Mouse (Mus musculus) kidney, postnatal 0 days (tissue): ENCODE data around the gene Trim75. TPM values are rescaled to one million over a fixed set of nuclear protein-coding genes. Genes with fewer than 3 reads are reported as not detected.
A peak's percentile ranks its signal among the peaks of the same experiment; 100 is the strongest.

Experiments
- ATAC-seq: fragments of 200-750 bp; cut with Nextera tagmentation; replicated peaks from 2 replicates; pipeline ENCODE4 v1.8.0; 2017; ENCODE audit warnings: low read depth, moderate number of reproducible peaks, moderate TSS enrichment, moderate library complexity; ENCODE audit not compliant: low FRiP score
- DNase-seq: peaks from one replicate; pipeline ENCODE4 v3.0.0-alpha.2; 2016; ENCODE audit warnings: low spot score
- H3K27ac ChIP-seq: fragments of 300-500 bp; sonication (generic); 2 replicates; pipeline ENCODE4 v1.5.1; 2014; ENCODE audit warnings: mild to moderate bottlenecking
- H3K27me3 ChIP-seq: fragments of 300-500 bp; sonication (generic); 2 replicates; pipeline ENCODE4 v1.6.1; 2014; ENCODE audit warnings: low read length, mixed read lengths; ENCODE audit not compliant: insufficient read depth
- H3K36me3 ChIP-seq: fragments of 300-500 bp; sonication (generic); 2 replicates; pipeline ENCODE4 v1.6.1; 2014; ENCODE audit warnings: low read length, mixed read lengths; ENCODE audit not compliant: insufficient read depth
- H3K4me1 ChIP-seq: fragments of 300-500 bp; sonication (generic); replicated peaks from 2 replicates; pipeline ENCODE4 v1.6.1; 2014; ENCODE audit warnings: antibody characterized with exemption, low read length, mixed read lengths; ENCODE audit not compliant: insufficient read depth
- H3K4me2 ChIP-seq: fragments of 300-500 bp; sonication (generic); 2 replicates; pipeline ENCODE4 v1.6.1; 2014; ENCODE audit warnings: mild to moderate bottlenecking, low read length, moderate library complexity, mixed read lengths
- H3K4me3 ChIP-seq: fragments of 300-500 bp; sonication (generic); replicated peaks from 2 replicates; pipeline ENCODE4 v1.5.1; 2014; ENCODE audit warnings: low read depth, low read length
- H3K9ac ChIP-seq: fragments of 300-500 bp; sonication (generic); 2 replicates; pipeline ENCODE4 v1.6.1; 2014; ENCODE audit warnings: low read depth, low read length
- H3K9me3 ChIP-seq: fragments of 300-500 bp; sonication (generic); replicated peaks from 2 replicates; pipeline ENCODE4 v1.6.1; 2016; ENCODE audit warnings: low read length, inconsistent platforms, mixed read lengths
- CTCF ChIP-seq: IDR thresholded peaks from 2 replicates; pipeline ENCODE4 v1.5.1; 2016; ENCODE audit warnings: antibody characterized with exemption, low read depth, mild to moderate bottlenecking, moderate library complexity
- WGBS: fragments of 180-500 bp; shearing (Covaris S2); extraction: QIAGEN DNeasy Blood & Tissue Kit; methylation state at CpG from one replicate; pipeline ENCODE4 v1.1.7; 2014; 5-methylcytosine and 5-hydroxymethylcytosine counted together
- polyA plus RNA-seq: library from polyadenylated mRNA; unstranded; fragments of >200 nt; fragmentation: Nextera tagmentation; extraction: Ambion mirVana; gene quantifications from 2 replicates; pipeline ENCODE4 v1.2.1, GENCODE M21; 2015

Gene Trim75
- not detected in 2 replicates for polyA plus RNA-seq

DNA sequence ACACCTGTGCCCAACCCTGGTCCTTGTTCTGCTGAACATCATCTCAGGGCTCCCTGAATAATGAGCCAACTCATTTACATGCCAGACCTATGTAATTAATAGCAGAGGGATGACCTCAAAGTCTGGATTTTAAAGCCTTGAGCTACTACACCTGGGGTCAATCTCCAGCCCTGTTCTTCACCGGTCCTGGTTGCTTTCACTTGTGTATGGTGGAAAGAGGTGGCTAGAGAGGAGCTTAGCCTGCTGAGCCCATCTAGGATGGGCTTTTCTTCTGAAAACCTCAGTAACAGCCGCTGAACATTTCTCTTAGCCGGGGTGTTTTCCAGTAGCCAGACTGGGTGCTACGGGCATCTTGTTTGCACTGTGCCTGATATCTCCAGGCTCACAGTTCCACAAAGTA lies at the start of gene Trim75:
TSS of gene Trim75 (minus strand) at position 101 of the 400 bp plus-strand sequence.
- no peak for TF ChIP-seq CTCF
- Histone ChIP-seq H3K9ac (no peak within 1 kb of the TSS), H3K4me1 (no peaks in the 10 kb centered on the region), H3K4me3 (no peak within 1 kb of the TSS), H3K27me3 (no peaks in the 10 kb centered on the region), H3K36me3 (no peaks in the 10 kb centered on the region), H3K4me2 (no peak within 1 kb of the TSS), H3K9me3 (no peaks in the 10 kb centered on the region), H3K27ac (no peak within 1 kb of the TSS)
- ATAC-seq = no peak
- no peak for DNase-seq
- 81% methylated on average over 4 of the region's 4 CpGs for WGBS

DNA sequence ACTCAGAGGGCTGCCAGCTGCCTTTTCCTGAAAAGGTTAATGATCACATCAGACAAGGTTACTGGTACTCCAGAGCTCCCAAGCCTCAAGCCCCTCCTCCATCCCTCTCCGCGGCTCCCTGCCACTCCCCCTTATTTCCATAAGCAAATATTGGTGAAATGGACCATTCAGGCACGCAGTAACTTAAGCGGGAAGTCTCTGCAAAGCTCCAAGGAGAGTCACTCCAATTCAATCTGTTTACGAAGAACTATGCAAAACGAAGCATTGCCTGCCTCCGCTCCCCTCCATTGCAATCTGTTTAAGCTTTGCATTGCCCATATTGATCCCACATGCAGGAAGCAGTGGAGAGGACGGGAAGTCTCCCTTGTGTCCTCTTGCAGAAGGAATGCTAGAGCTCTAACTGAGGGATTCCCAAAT lies 49.5 kb upstream of the Trim75 start, which contains the start of gene Apela:
TSS of gene Apela (minus strand) at position 220 of the 417 bp plus-strand sequence.
- no peaks in the 10 kb centered on the region for H3K36me3 ChIP-seq
- no peak within 1 kb of the TSS for H3K9ac ChIP-seq
- ATAC-seq (peak; percentile 77), DNase-seq (peak; percentile 88)
- no peaks in the 10 kb centered on the region for H3K27me3 ChIP-seq
- H3K4me1 ChIP-seq = no peaks in the 10 kb centered on the region; the same call in 1 of the 2 replicates
- WGBS = 0% methylated on average over 8 of the region's 8 CpGs
- H3K4me3 ChIP-seq = peak within 1 kb of the TSS; percentile 22
- H3K4me2 ChIP-seq = peak within 1 kb of the TSS; percentile 61
- no peak for TF ChIP-seq CTCF
- H3K27ac ChIP-seq = peak within 1 kb of the TSS; percentile 20
- H3K9me3 ChIP-seq = no peaks in the 10 kb centered on the region

GRCm38 (mm10) chr8:65034136-65034535 lies 46.5 kb upstream of the Trim75 start:
- Histone ChIP-seq H3K4me3 (no peak overlapping the region), H3K4me1 (no peaks in the 10 kb centered on the region; the same call in 1 of the 2 replicates), H3K27ac (no peak overlapping the region), H3K27me3 (no peaks in the 10 kb centered on the region), H3K9me3 (no peaks in the 10 kb centered on the region), H3K36me3 (no peaks in the 10 kb centered on the region), H3K4me2 (peak overlapping the region; percentile 19; the same call in 1 of the 2 replicates), H3K9ac (no peak overlapping the region)
- ATAC-seq (no peak), DNase-seq (no peak)
- no peak for TF ChIP-seq CTCF
- 40% methylated on average over 2 of the region's 2 CpGs for WGBS

- WGBS = 78% methylated on average over 13 of the region's 13 CpGs
- H3K4me1 ChIP-seq = no peaks in the 10 kb centered on the region; the same call in 1 of the 2 replicates
- TF ChIP-seq CTCF = no peak
- ATAC-seq (no peak), DNase-seq (no peak)
- H3K9me3 ChIP-seq = no peaks in the 10 kb centered on the region
- H3K36me3 ChIP-seq = no peaks in the 10 kb centered on the region
- no peak overlapping the region for H3K9ac ChIP-seq
- H3K27me3 ChIP-seq = no peaks in the 10 kb centered on the region
- no peak overlapping the region for H3K27ac ChIP-seq
- no peak overlapping the region for H3K4me3 ChIP-seq
- H3K4me2 ChIP-seq = no peak overlapping the region
Measured at GRCm38 (mm10) chr8:65033056-65033455, 45.4 kb upstream of the Trim75 start.

- 100% methylated on average over 1 of the region's 1 CpGs for WGBS
Measured at GRCm38 (mm10) chr8:65032107-65032506, 44.5 kb upstream of the Trim75 start.

DNA sequence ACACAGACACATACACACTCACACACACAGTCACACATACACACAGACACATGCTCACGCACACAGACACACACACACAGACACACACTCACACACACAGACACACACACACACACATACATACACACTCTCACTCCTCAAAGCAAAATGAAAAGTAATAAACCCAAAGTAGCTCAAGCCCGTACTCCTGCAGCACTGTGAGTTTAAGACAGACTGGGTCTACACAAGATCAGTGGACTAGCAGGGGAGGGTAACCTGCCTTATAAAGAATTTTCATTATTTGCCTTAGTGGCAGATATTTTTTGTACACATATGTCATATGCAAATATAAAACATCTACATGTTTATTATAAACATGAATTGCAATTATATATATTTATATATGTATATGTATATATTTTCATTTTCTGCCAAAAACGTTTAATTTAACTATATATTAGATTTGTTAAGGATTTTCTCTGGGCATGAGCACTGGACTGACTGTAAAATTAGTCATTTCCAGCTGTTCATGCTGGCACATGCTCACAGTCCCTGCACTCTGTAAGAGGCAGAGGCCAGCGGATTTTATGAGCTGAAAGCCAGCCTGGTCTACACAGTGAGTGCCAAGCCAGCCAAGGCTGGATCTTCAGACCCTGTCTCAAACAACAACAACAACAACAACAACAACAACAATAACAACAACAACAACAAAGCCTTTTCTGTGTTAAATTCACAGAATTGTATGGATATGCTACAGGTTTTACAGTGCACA lies 43.3 kb upstream of the Trim75 start:
- Histone ChIP-seq H3K27me3 (no peaks in the 10 kb centered on the region), H3K4me2 (no peak overlapping the region), H3K4me3 (no peak overlapping the region), H3K36me3 (no peaks in the 10 kb centered on the region), H3K4me1 (no peaks in the 10 kb centered on the region; the same call in 1 of the 2 replicates), H3K9me3 (no peaks in the 10 kb centered on the region), H3K9ac (no peak overlapping the region), H3K27ac (no peak overlapping the region)
- TF ChIP-seq CTCF = no peak
- ATAC-seq (no peak; the same call in 1 of the 2 replicates), DNase-seq (no peak)
- WGBS = 76% methylated on average over 4 of the region's 4 CpGs

More at GRCm38 (mm10) chr8:65032107-65032506, 44.5 kb upstream of the Trim75 start:
- Histone ChIP-seq H3K4me3 (no peak overlapping the region), H3K9ac (no peak overlapping the region), H3K27me3 (no peaks in the 10 kb centered on the region), H3K27ac (no peak overlapping the region), H3K4me2 (no peak overlapping the region), H3K4me1 (no peaks in the 10 kb centered on the region; the same call in 1 of the 2 replicates), H3K9me3 (no peaks in the 10 kb centered on the region), H3K36me3 (no peaks in the 10 kb centered on the region)
- no peak for TF ChIP-seq CTCF
- DNase-seq (no peak), ATAC-seq (no peak)
